Mouse (Mus musculus) heart, adult 8-10 months (tissue): ENCODE data around the gene Gm8159. TPM values are rescaled to one million over a fixed set of nuclear protein-coding genes. Genes with fewer than 3 reads are reported as not detected.
"Not testable (repeated sequence)": the region's sequence is repeated elsewhere in the genome, so short reads cannot be mapped to it uniquely, and the experiment has no call there.

Source experiments
- DNase-seq: peaks from one replicate; pipeline ENCODE4 v3.0.0; 2022; ENCODE audit warnings: low spot score
- total RNA-seq, 4 experiments: library from RNA; stranded (reverse); gene quantifications; 2 replicates each; pipeline ENCODE4 v1.2.4; 2022

Gm8159 gene
- not detected for total RNA-seq

DNA sequence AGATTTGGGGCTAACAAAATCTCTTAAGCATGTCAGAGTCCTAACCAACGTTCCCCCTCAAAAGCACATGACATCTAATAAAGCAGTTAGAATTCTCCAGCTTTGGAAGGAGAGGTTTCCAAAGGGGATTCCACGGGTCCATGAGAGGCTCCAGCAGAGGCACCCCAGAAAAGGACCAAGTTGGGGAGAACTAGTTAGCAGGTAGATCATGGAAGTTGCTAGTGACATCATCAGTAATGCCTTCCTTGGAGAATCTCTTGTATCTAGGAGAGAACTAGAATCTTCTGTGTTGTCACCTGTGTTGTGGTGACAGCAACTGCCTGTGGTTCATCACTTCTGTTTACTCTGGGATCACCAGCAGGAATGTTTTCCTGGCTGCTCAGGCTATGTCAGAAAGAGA lies at the start of gene Gm8159:
TSS of gene Gm8159 (plus strand) at position 301 of the 400 bp plus-strand sequence.
- not testable (repeated sequence) for DNase-seq

GRCm38 (mm10) chr14:4649309-4649708 lies 17.2 kb downstream of the Gm8159 start:
- DNase-seq: not testable (repeated sequence)

DNA sequence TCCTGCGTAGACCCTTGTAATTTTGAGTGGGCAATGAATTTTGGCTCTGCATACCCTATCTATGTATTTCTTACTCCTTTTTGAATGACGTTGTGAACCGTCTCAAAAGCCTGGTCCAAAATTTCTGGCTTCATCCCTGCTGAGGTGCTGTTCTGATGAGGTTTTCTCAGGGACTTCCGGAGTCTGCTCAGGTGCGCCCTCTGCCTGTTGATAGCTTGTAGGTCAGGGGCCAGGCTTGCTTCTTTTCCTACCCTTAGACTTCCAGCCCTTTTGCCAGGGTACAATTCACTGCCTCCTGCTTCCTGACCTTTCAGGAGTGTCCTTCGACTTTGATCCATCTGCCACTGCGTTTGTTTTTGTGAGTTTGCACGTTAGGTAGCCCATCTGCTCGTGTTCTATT lies 18.2 kb downstream of the Gm8159 start:
- peak; percentile 5 for DNase-seq

DNA sequence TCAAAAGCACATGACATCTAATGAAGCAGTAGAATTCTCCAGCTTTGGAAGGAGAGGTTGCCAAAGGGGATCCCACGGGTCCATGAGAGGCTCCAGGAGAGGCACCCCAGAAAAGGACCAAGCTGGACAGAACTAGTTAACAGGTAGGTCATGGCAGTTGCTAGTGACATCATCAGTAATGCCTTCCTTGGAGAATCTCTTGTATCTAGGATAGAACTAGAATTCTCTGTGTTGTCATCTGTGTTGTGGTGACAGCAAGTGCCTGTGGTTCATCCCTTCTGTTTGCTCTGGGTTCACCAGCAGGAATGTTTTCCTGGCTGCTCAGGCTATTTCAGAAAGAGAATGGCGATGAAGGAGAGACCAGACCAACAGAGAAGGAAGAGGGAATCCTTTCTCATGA lies 31.7 kb downstream of the Gm8159 start, which contains the start of gene Gm3239:
TSS of gene Gm3239 (plus strand) at position 301 of the 400 bp plus-strand sequence.
- not testable (repeated sequence) for DNase-seq

Other genes starting within 250 kb of the Gm8159 start
- not detected for gene Gm3159, start 234.8 kb upstream of the Gm8159 start, total RNA-seq
- gene Gm3164, start 216.9 kb upstream of the Gm8159 start, total RNA-seq: under 1 TPM in 2 of 4 experiments, not detected in 2; 0.19 to 0.22 TPM
- gene Gm3173, start 201.4 kb upstream of the Gm8159 start, total RNA-seq: under 1 TPM in 1 of 4 experiments, not detected in 3; 0.75 TPM
- not detected for gene Gm3182, start 150.6 kb upstream of the Gm8159 start, total RNA-seq
- gene Gm3047, start 76.9 kb upstream of the Gm8159 start, total RNA-seq: not detected
- not detected for gene Gm3239, start 31.8 kb downstream of the Gm8159 start, total RNA-seq
- not detected for gene Gm7876, start 76.9 kb downstream of the Gm8159 start, total RNA-seq
- under 1 TPM in 1 of 4 experiments, not detected in 3; 0.20 TPM for gene Gm3252, start 94.4 kb downstream of the Gm8159 start, total RNA-seq
- not detected for gene Gm9602, start 144.0 kb downstream of the Gm8159 start, total RNA-seq
- not detected for gene Gm3269, start 205.8 kb downstream of the Gm8159 start, total RNA-seq
- 1 to 10 TPM in 1 of 4 experiments, under 1 TPM in 1, not detected in 2; 0.75 to 1.1 TPM for gene Gm3264, start 223.2 kb downstream of the Gm8159 start, total RNA-seq